Mouse (Mus musculus) ES-E14 (cell line): Measurements from ENCODE around the gene Gm6993. TPM values are rescaled to one million over a fixed set of nuclear protein-coding genes. Genes with fewer than 3 reads are reported as not detected.

Source experiments
- DNase-seq: peaks from one replicate; pipeline ENCODE4 v3.0.0-alpha.2; 2013; ENCODE audit warnings: low read depth, low spot score
- H3K27ac ChIP-seq: 2 replicates; pipeline ENCODE4 v1.5.1; 2012; ENCODE audit warnings: low read depth, mild to moderate bottlenecking, low read length, moderate library complexity, mixed read lengths; ENCODE audit not compliant: poor library complexity, insufficient read depth, severe bottlenecking
- H3K36me3 ChIP-seq: 2 replicates; pipeline ENCODE4 v1.6.1; 2012; ENCODE audit warnings: mild to moderate bottlenecking, low read length, moderate library complexity, mixed read lengths; ENCODE audit not compliant: control insufficient read depth, poor library complexity, insufficient read depth, severe bottlenecking
- H3K4me1 ChIP-seq, 2 experiments: fragments of 150-350 bp in 1 of 2; sonication (generic) in 1 of 2; 2 replicates each; pipeline ENCODE4 v1.6.1; 2012; ENCODE audit warnings: low read length in 2 of 2, mild to moderate bottlenecking in 1 of 2, mixed read lengths in 1 of 2; ENCODE audit not compliant: control insufficient read depth in 2 of 2, insufficient read depth in 2 of 2, poor library complexity in 1 of 2
- H3K4me3 ChIP-seq, 2 experiments: fragments of 150-350 bp in 1 of 2; sonication (generic) in 1 of 2; 2 replicates each; pipeline ENCODE4 v1.5.1; 2012; ENCODE audit warnings: low read length in 2 of 2, low read depth in 1 of 2, mild to moderate bottlenecking in 1 of 2, mixed read lengths in 1 of 2; ENCODE audit not compliant: insufficient read depth in 1 of 2, poor library complexity in 1 of 2, severe bottlenecking in 1 of 2
- H3K9ac ChIP-seq: 2 replicates; pipeline ENCODE4 v1.6.1; 2012; ENCODE audit warnings: low read depth, mild to moderate bottlenecking, low read length, mixed read lengths; ENCODE audit not compliant: poor library complexity, insufficient read depth, severe bottlenecking
- H3K9me3 ChIP-seq: fragments of 150-350 bp; sonication (generic); 2 replicates; pipeline ENCODE4 v1.6.1; 2012; ENCODE audit warnings: low read depth, mild to moderate bottlenecking, low read length; ENCODE audit not compliant: control insufficient read depth, insufficient read depth
- CHD2 ChIP-seq: IDR thresholded peaks from 2 replicates; pipeline ENCODE4 v1.6.1; 2014; ENCODE audit warnings: mild to moderate bottlenecking, low read depth, low read length, inconsistent platforms
- HCFC1 ChIP-seq: IDR thresholded peaks from 2 replicates; pipeline ENCODE4 v1.6.1; 2012; ENCODE audit warnings: low read length, inconsistent platforms, borderline replicate concordance; ENCODE audit not compliant: insufficient read depth
- MAFK ChIP-seq: IDR thresholded peaks from 2 replicates; pipeline ENCODE4 v1.6.1; 2014; ENCODE audit warnings: mild to moderate bottlenecking, low read depth, low read length, inconsistent platforms; ENCODE audit not compliant: insufficient read depth
- ZC3H11A ChIP-seq: IDR thresholded peaks from 2 replicates; pipeline ENCODE4 v1.6.1; 2012; ENCODE audit warnings: low read depth, mild to moderate bottlenecking, inconsistent platforms, low read length, borderline replicate concordance
- ZNF384 ChIP-seq: IDR thresholded peaks from 2 replicates; pipeline ENCODE4 v1.6.1; 2012; ENCODE audit warnings: low read depth, low read length, inconsistent platforms
- in situ Hi-C, 2 experiments: fragments of 600-800 bp; cut with MboI; formaldehyde crosslinking; loops; one replicate each; pipeline ENCODE4 v1.15.1; 2025; ENCODE audit warnings: low sequenced_read_pairs in 2 of 2, inconsistent platforms in 1 of 2; ENCODE audit not compliant: unreplicated experiment in 2 of 2
- total RNA-seq: library from RNA; depleted of rRNA; stranded (reverse); fragments of 300-350 nt; gene quantifications from 2 replicates; pipeline ENCODE4 v1.2.3, GENCODE M21; 2012

Gene Gm6993
- total RNA-seq, 1 experiment: not detected

- Histone ChIP-seq H3K36me3 (no peaks in the 10 kb centered on the region), H3K27ac (no peak overlapping the region), H3K9ac (no peak overlapping the region), H3K4me1 (no peaks in the 10 kb centered on the region), H3K9me3 (no peaks in the 10 kb centered on the region), H3K4me3 (no peak overlapping the region)
- TF ChIP-seq MAFK (no peak), ZC3H11A (no peak), ZNF384 (no peak), HCFC1 (no peak)
- DNase-seq: no peak
- in situ Hi-C loops: no loop called here
Observed at GRCm38 (mm10) chr12:31204898-31205297, 35.7 kb upstream of the Gm6993 start.

GRCm38 (mm10) chr12:31205983-31206633 lies 34.5 kb upstream of the Gm6993 start:
- no peak for DNase-seq
- Histone ChIP-seq H3K9me3 (no peaks in the 10 kb centered on the region), H3K4me1 (no peaks in the 10 kb centered on the region), H3K36me3 (no peaks in the 10 kb centered on the region), H3K4me3 (no peak overlapping the region), H3K27ac (no peak overlapping the region), H3K9ac (no peak overlapping the region)
- TF ChIP-seq CHD2: no peak
- no peak for TF ChIP-seq HCFC1
- no peak for TF ChIP-seq ZC3H11A
- TF ChIP-seq ZNF384: no peak
- no peak for TF ChIP-seq MAFK
- in situ Hi-C loops: no loop called here

- Histone ChIP-seq H3K4me3 (no peak overlapping the region), H3K9ac (no peak overlapping the region), H3K27ac (no peak overlapping the region), H3K4me1 (peaks cover 0 to 1% of the 10 kb centered on the region in 2 experiments; a peak in 1 of 4 replicates), H3K9me3 (no peaks in the 10 kb centered on the region), H3K36me3 (no peaks in the 10 kb centered on the region)
- TF ChIP-seq ZC3H11A: no peak
- no peak for DNase-seq
- in situ Hi-C loops: no loop called here
Observed at GRCm38 (mm10) chr12:31208766-31209165, 31.8 kb upstream of the Gm6993 start.

- no peak for DNase-seq
- H3K4me1 ChIP-seq: peaks cover 0 to 1% of the 10 kb centered on the region in 2 experiments; a peak in 1 of 4 replicates
- no peak overlapping the region for H3K9ac ChIP-seq
- no peaks in the 10 kb centered on the region for H3K9me3 ChIP-seq
- H3K4me3 ChIP-seq: no peak overlapping the region
- H3K36me3 ChIP-seq: no peaks in the 10 kb centered on the region
- in situ Hi-C loops: no loop called here
- H3K27ac ChIP-seq: no peak overlapping the region
- no peak for TF ChIP-seq MAFK
- no peak for TF ChIP-seq CHD2
- TF ChIP-seq HCFC1: no peak
- TF ChIP-seq ZC3H11A: no peak
- TF ChIP-seq ZNF384: no peak
Observed at GRCm38 (mm10) chr12:31209377-31209805, 31.2 kb upstream of the Gm6993 start.

- Histone ChIP-seq H3K4me1 (peaks cover 0 to 3% of the 10 kb centered on the region in 2 experiments; a peak in 1 of 4 replicates), H3K36me3 (no peaks in the 10 kb centered on the region), H3K27ac (no peak overlapping the region), H3K9ac (no peak overlapping the region), H3K4me3 (no peak overlapping the region), H3K9me3 (no peaks in the 10 kb centered on the region)
- TF ChIP-seq MAFK (no peak), ZNF384 (no peak), CHD2 (no peak)
- no peak for DNase-seq
- in situ Hi-C loops: no loop called here
Observed at GRCm38 (mm10) chr12:31213556-31213955, 27.0 kb upstream of the Gm6993 start.
